Mouse (Mus musculus) lung, postnatal 0 days (tissue): ENCODE results near the gene Zbtb22. TPM values are rescaled to one million over a fixed set of nuclear protein-coding genes. Genes with fewer than 3 reads are reported as not detected.
A peak's percentile ranks its signal among the peaks of the same experiment; 100 is the strongest.

Source experiments
- ATAC-seq: fragments of 200-750 bp; cut with Nextera tagmentation; 2 replicates; pipeline ENCODE4 v1.8.0; 2017; ENCODE audit warnings: moderate library complexity
- DNase-seq: peaks from one replicate; pipeline ENCODE4 v3.0.0-alpha.2; 2016; ENCODE audit warnings: low spot score
- H3K27ac ChIP-seq: fragments of 300-500 bp; sonication (generic); 2 replicates; pipeline ENCODE4 v1.5.1; 2014; ENCODE audit warnings: antibody characterized with exemption, mild to moderate bottlenecking, low read length, mixed read lengths
- H3K27me3 ChIP-seq: fragments of 300-500 bp; sonication (generic); replicated peaks from 2 replicates; pipeline ENCODE4 v1.6.1; 2014; ENCODE audit warnings: low read length, mixed read lengths; ENCODE audit not compliant: insufficient read depth
- H3K36me3 ChIP-seq: fragments of 300-500 bp; sonication (generic); 2 replicates; pipeline ENCODE4 v1.6.1; 2014; ENCODE audit warnings: low read length, mixed read lengths; ENCODE audit not compliant: insufficient read depth
- H3K4me1 ChIP-seq: fragments of 300-500 bp; sonication (generic); 2 replicates; pipeline ENCODE4 v1.6.1; 2014; ENCODE audit warnings: antibody characterized with exemption, low read depth, low read length, mixed read lengths; ENCODE audit not compliant: insufficient read depth
- H3K4me2 ChIP-seq: fragments of 300-500 bp; sonication (generic); replicated peaks from 2 replicates; pipeline ENCODE4 v1.6.1; 2014; ENCODE audit warnings: low read depth, mild to moderate bottlenecking, low read length, moderate library complexity, mixed read lengths
- H3K4me3 ChIP-seq: fragments of 300-500 bp; sonication (generic); 2 replicates; pipeline ENCODE4 v1.5.1; 2014; ENCODE audit warnings: low read depth, low read length
- H3K9ac ChIP-seq: fragments of 300-500 bp; sonication (generic); replicated peaks from 2 replicates; pipeline ENCODE4 v1.6.1; 2014; ENCODE audit warnings: low read depth, mild to moderate bottlenecking
- H3K9me3 ChIP-seq: fragments of 300-500 bp; sonication (generic); 2 replicates; pipeline ENCODE4 v1.6.1; 2016; ENCODE audit warnings: low read length, mixed read lengths
- CTCF ChIP-seq: IDR thresholded peaks from 2 replicates; pipeline ENCODE4 v1.5.1; 2016; ENCODE audit warnings: antibody characterized with exemption, mild to moderate bottlenecking
- EP300 ChIP-seq: IDR thresholded peaks from 2 replicates; pipeline ENCODE4 v1.6.1; 2016; ENCODE audit warnings: antibody characterized with exemption, mild to moderate bottlenecking, control low read depth
- WGBS: fragments of 180-500 bp; shearing (Covaris S2); extraction: QIAGEN DNeasy Blood & Tissue Kit; methylation state at CpG from one replicate; pipeline ENCODE4 v1.1.7; 2014; 5-methylcytosine and 5-hydroxymethylcytosine counted together
- polyA plus RNA-seq: library from polyadenylated mRNA; unstranded; fragments of >200 nt; fragmentation: Nextera tagmentation; extraction: Ambion mirVana; gene quantifications from 2 replicates; pipeline ENCODE4 v1.2.1, GENCODE M21; 2015

Zbtb22 gene
- polyA plus RNA-seq, 1 experiment from 2014 or later = 17.0 TPM

- Histone ChIP-seq H3K27ac (no peak overlapping the region), H3K4me2 (no peak overlapping the region), H3K36me3 (peaks cover 26% of the 10 kb centered on the region; the same call in 1 of the 2 replicates), H3K4me3 (no peak overlapping the region), H3K27me3 (no peaks in the 10 kb centered on the region), H3K9me3 (no peaks in the 10 kb centered on the region), H3K4me1 (peaks cover 9% of the 10 kb centered on the region), H3K9ac (no peak overlapping the region)
- DNase-seq = no peak
- no peak for TF ChIP-seq CTCF
- TF ChIP-seq EP300 = no peak
- no peak for ATAC-seq
- 88% methylated on average over 28 of the region's 28 CpGs for WGBS
Measured at GRCm38 (mm10) chr17:33911813-33912414, 3.8 kb upstream of the Zbtb22 start.

DNA sequence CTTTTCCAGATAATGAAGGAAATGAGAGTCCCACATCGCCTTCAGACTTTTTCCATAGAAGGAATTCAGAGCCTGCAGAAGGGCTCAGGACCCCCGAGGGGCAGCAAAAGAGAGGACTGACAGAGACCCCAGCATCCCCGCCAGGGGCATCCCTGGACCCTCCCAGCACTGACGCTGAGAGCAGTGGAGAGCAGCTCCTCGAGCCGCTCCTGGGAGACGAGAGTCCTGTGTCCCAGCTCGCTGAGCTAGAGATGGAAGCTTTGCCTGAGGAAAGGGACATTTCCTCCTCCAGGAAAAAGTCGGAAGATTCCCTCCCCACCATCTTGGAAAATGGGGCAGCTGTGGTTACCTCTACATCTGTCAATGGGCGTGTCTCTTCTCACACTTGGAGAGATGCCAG is 2.4 kb upstream of the Zbtb22 start:
- no peak for TF ChIP-seq EP300
- TF ChIP-seq CTCF = no peak
- no peaks in the 10 kb centered on the region for H3K27me3 ChIP-seq
- H3K4me3 ChIP-seq = no peak overlapping the region
- no peak overlapping the region for H3K4me2 ChIP-seq
- H3K9me3 ChIP-seq = no peaks in the 10 kb centered on the region
- H3K27ac ChIP-seq = no peak overlapping the region
- DNase-seq (no peak), ATAC-seq (no peak)
- peaks cover 26% of the 10 kb centered on the region; the same call in 1 of the 2 replicates for H3K36me3 ChIP-seq
- 86% methylated on average over 10 of the region's 10 CpGs for WGBS
- peaks cover 9% of the 10 kb centered on the region for H3K4me1 ChIP-seq
- no peak overlapping the region for H3K9ac ChIP-seq

GRCm38 (mm10) chr17:33913905-33914304 is 1.8 kb upstream of the Zbtb22 start:
- H3K4me3 ChIP-seq = no peak overlapping the region
- DNase-seq (no peak), ATAC-seq (no peak)
- peaks cover 9% of the 10 kb centered on the region for H3K4me1 ChIP-seq
- H3K9ac ChIP-seq = no peak overlapping the region
- no peaks in the 10 kb centered on the region for H3K9me3 ChIP-seq
- H3K27me3 ChIP-seq = no peaks in the 10 kb centered on the region
- H3K27ac ChIP-seq = no peak overlapping the region
- H3K36me3 ChIP-seq = peaks cover 26% of the 10 kb centered on the region; the same call in 1 of the 2 replicates
- 95% methylated on average over 8 of the region's 8 CpGs for WGBS
- no peak for TF ChIP-seq CTCF
- no peak for TF ChIP-seq EP300
- H3K4me2 ChIP-seq = no peak overlapping the region

- H3K9me3 ChIP-seq = no peaks in the 10 kb centered on the region
- H3K36me3 ChIP-seq = peaks cover 26% of the 10 kb centered on the region; the same call in 1 of the 2 replicates
- H3K9ac ChIP-seq = no peak overlapping the region
- 75% methylated on average over 13 of the region's 13 CpGs for WGBS
- TF ChIP-seq EP300 (no peak), CTCF (peak; percentile 40; the same call in 1 of the 2 replicates)
- 0 out of 2 replicates have a peak overlapping the region, but pooled peaks have one; percentile 63 for H3K4me3 ChIP-seq
- H3K4me2 ChIP-seq = no peak overlapping the region
- DNase-seq (no peak), ATAC-seq (no peak)
- peaks cover 9% of the 10 kb centered on the region for H3K4me1 ChIP-seq
- H3K27ac ChIP-seq = peak overlapping the region; percentile 81
- no peaks in the 10 kb centered on the region for H3K27me3 ChIP-seq
Measured at GRCm38 (mm10) chr17:33914969-33915391, 724 bp upstream of the Zbtb22 start.

GRCm38 (mm10) chr17:33916294-33916693 is 590 bp downstream of the Zbtb22 start:
- no peaks in the 10 kb centered on the region for H3K27me3 ChIP-seq
- peaks cover 26% of the 10 kb centered on the region; the same call in 1 of the 2 replicates for H3K36me3 ChIP-seq
- no peaks in the 10 kb centered on the region for H3K9me3 ChIP-seq
- peaks cover 9% of the 10 kb centered on the region; the same call in 1 of the 2 replicates for H3K4me1 ChIP-seq
- H3K27ac ChIP-seq = peak overlapping the region; percentile 81
- H3K4me2 ChIP-seq = peak overlapping the region; percentile 65
- peak overlapping the region; percentile 44; the same call in 1 of the 2 replicates for H3K9ac ChIP-seq
- 2% methylated on average over 12 of the region's 20 CpGs for WGBS
- TF ChIP-seq EP300 (no peak), CTCF (no peak)
- H3K4me3 ChIP-seq = peak overlapping the region; percentile 63
- peak; percentile 56 for DNase-seq
- ATAC-seq = no peak

DNA sequence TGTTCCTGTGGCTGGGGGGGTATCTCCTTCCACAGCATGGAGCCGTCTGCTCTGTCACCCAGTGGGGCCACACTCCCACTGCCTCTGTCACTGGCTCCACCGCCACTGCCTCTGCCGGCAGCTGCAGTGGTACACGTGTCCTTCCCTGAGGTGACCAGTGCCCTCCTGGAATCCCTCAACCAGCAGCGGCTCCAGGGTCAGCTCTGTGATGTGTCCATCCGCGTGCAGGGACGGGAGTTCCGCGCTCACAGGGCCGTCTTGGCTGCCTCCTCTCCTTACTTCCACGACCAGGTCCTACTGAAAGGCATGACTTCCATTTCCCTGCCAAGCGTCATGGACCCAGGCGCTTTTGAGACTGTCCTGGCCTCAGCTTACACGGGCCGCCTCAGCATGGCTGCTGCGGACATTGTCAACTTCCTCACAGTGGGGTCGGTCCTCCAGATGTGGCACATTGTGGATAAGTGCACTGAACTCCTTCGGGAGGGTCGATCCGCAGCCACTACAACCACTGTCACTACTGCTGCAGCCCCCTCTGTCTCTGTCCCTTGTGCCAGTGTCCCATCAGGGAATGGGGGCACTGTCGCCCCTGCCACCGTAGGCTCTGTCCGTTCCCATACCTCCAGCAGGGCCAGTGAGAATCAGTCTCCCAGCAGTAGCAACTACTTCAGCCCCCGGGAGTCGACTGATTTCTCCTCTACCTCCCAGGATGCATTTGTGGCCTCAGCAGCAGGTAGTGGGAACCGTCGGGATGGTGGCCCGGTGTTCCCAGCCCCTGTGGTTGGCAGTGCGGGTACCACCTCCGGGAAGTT is 1.3 kb downstream of the Zbtb22 start:
- WGBS = 68% methylated on average over 30 of the region's 31 CpGs
- Histone ChIP-seq H3K4me2 (peak overlapping the region; percentile 65), H3K27me3 (no peaks in the 10 kb centered on the region), H3K27ac (peak overlapping the region; percentile 43; the same call in 1 of the 2 replicates), H3K4me3 (peak overlapping the region; percentile 63; the same call in 1 of the 2 replicates), H3K4me1 (peaks cover 11% of the 10 kb centered on the region; the same call in 1 of the 2 replicates), H3K36me3 (peaks cover 24% of the 10 kb centered on the region; the same call in 1 of the 2 replicates), H3K9ac (no peak overlapping the region), H3K9me3 (no peaks in the 10 kb centered on the region)
- DNase-seq = no peak
- TF ChIP-seq EP300 = no peak
- TF ChIP-seq CTCF = no peak
- no peak for ATAC-seq
